Mouse (Mus musculus): ENCODE data around the gene Olfr1053. TPM values are rescaled to one million over a fixed set of nuclear protein-coding genes. Genes with fewer than 3 reads are reported as not detected.

The Olfr1053 gene
- not detected for polyA plus RNA-seq (2015; fragmentation: Illumina TruSeq; extraction: RNeasy Lipid Tissue Mini Kit (QIAGEN cat#74804); ENCODE audit: low read depth, low replicate concordance)

GRCm38 (mm10) chr2:86315184-86315583, at the start of gene Olfr1053:
Olfr1053 (minus strand) TSS chr2:86315284.

GRCm38 (mm10) chr2:86362369-86362768, 47.3 kb upstream of the Olfr1053 start, which contains the start of gene Olfr1056:
Olfr1056 (minus strand) TSS chr2:86362469.

GRCm38 (mm10) chr2:86350184-86350583, 35.1 kb upstream of the Olfr1053 start, which contains the start of gene Olfr1055:
Olfr1055 (minus strand) TSS chr2:86350284.

GRCm38 (mm10) chr2:86335333-86335732, 20.2 kb upstream of the Olfr1053 start, which contains the start of gene Olfr1054:
Olfr1054 (minus strand) TSS chr2:86335433.

GRCm38 (mm10) chr2:86292155-86292554, 22.9 kb downstream of the Olfr1053 start, which contains the start of gene Olfr1052:
Olfr1052 (plus strand) TSS chr2:86292455.

GRCm38 (mm10) chr2:86278988-86279387, 36.1 kb downstream of the Olfr1053 start, which contains the start of gene Olfr1051:
Olfr1051 (minus strand) TSS chr2:86279088.

Other genes with a start within 250 kb of the Olfr1053 start
- not detected for gene Olfr1036, start 241.3 kb downstream of the Olfr1053 start, polyA plus RNA-seq (2015; fragmentation: Illumina TruSeq; extraction: RNeasy Lipid Tissue Mini Kit (QIAGEN cat#74804); ENCODE audit: low read depth, low replicate concordance)
- gene Olfr1037, start 227.9 kb downstream of the Olfr1053 start, polyA plus RNA-seq (2015; fragmentation: Illumina TruSeq; extraction: RNeasy Lipid Tissue Mini Kit (QIAGEN cat#74804); ENCODE audit: low read depth, low replicate concordance) = not detected
- gene Olfr1039, start 179.4 kb downstream of the Olfr1053 start, polyA plus RNA-seq (2015; fragmentation: Illumina TruSeq; extraction: RNeasy Lipid Tissue Mini Kit (QIAGEN cat#74804); ENCODE audit: low read depth, low replicate concordance) = not detected
- gene Olfr1040, start 168.6 kb downstream of the Olfr1053 start, polyA plus RNA-seq (2015; fragmentation: Illumina TruSeq; extraction: RNeasy Lipid Tissue Mini Kit (QIAGEN cat#74804); ENCODE audit: low read depth, low replicate concordance) = not detected
- not detected for gene Olfr1042, start 153.4 kb downstream of the Olfr1053 start, polyA plus RNA-seq (2015; fragmentation: Illumina TruSeq; extraction: RNeasy Lipid Tissue Mini Kit (QIAGEN cat#74804); ENCODE audit: low read depth, low replicate concordance)
- not detected for gene Olfr1043, start 147.8 kb downstream of the Olfr1053 start, polyA plus RNA-seq (2015; fragmentation: Illumina TruSeq; extraction: RNeasy Lipid Tissue Mini Kit (QIAGEN cat#74804); ENCODE audit: low read depth, low replicate concordance)
- not detected for gene Olfr1044, start 137.5 kb downstream of the Olfr1053 start, polyA plus RNA-seq (2015; fragmentation: Illumina TruSeq; extraction: RNeasy Lipid Tissue Mini Kit (QIAGEN cat#74804); ENCODE audit: low read depth, low replicate concordance)
- gene Olfr52, start 129.6 kb downstream of the Olfr1053 start, polyA plus RNA-seq (2015; fragmentation: Illumina TruSeq; extraction: RNeasy Lipid Tissue Mini Kit (QIAGEN cat#74804); ENCODE audit: low read depth, low replicate concordance) = not detected
- not detected for gene Olfr1045, start 112.3 kb downstream of the Olfr1053 start, polyA plus RNA-seq (2015; fragmentation: Illumina TruSeq; extraction: RNeasy Lipid Tissue Mini Kit (QIAGEN cat#74804); ENCODE audit: low read depth, low replicate concordance)
- gene Olfr1046, start 96.0 kb downstream of the Olfr1053 start, polyA plus RNA-seq (2015; fragmentation: Illumina TruSeq; extraction: RNeasy Lipid Tissue Mini Kit (QIAGEN cat#74804); ENCODE audit: low read depth, low replicate concordance) = not detected
- not detected for gene Olfr1047, start 83.9 kb downstream of the Olfr1053 start, polyA plus RNA-seq (2015; fragmentation: Illumina TruSeq; extraction: RNeasy Lipid Tissue Mini Kit (QIAGEN cat#74804); ENCODE audit: low read depth, low replicate concordance)
- gene Olfr1048, start 75.0 kb downstream of the Olfr1053 start, polyA plus RNA-seq (2015; fragmentation: Illumina TruSeq; extraction: RNeasy Lipid Tissue Mini Kit (QIAGEN cat#74804); ENCODE audit: low read depth, low replicate concordance) = not detected
- gene Olfr1049, start 57.0 kb downstream of the Olfr1053 start, polyA plus RNA-seq (2015; fragmentation: Illumina TruSeq; extraction: RNeasy Lipid Tissue Mini Kit (QIAGEN cat#74804); ENCODE audit: low read depth, low replicate concordance) = not detected
- gene Olfr1051, start 36.2 kb downstream of the Olfr1053 start, polyA plus RNA-seq (2015; fragmentation: Illumina TruSeq; extraction: RNeasy Lipid Tissue Mini Kit (QIAGEN cat#74804); ENCODE audit: low read depth, low replicate concordance) = not detected
- not detected for gene Olfr1052, start 22.8 kb downstream of the Olfr1053 start, polyA plus RNA-seq (2015; fragmentation: Illumina TruSeq; extraction: RNeasy Lipid Tissue Mini Kit (QIAGEN cat#74804); ENCODE audit: low read depth, low replicate concordance)
- gene Olfr1054, start 20.1 kb upstream of the Olfr1053 start, polyA plus RNA-seq (2015; fragmentation: Illumina TruSeq; extraction: RNeasy Lipid Tissue Mini Kit (QIAGEN cat#74804); ENCODE audit: low read depth, low replicate concordance) = not detected
- gene Olfr1055, start 35.0 kb upstream of the Olfr1053 start, polyA plus RNA-seq (2015; fragmentation: Illumina TruSeq; extraction: RNeasy Lipid Tissue Mini Kit (QIAGEN cat#74804); ENCODE audit: low read depth, low replicate concordance) = not detected
- not detected for gene Olfr1056, start 47.2 kb upstream of the Olfr1053 start, polyA plus RNA-seq (2015; fragmentation: Illumina TruSeq; extraction: RNeasy Lipid Tissue Mini Kit (QIAGEN cat#74804); ENCODE audit: low read depth, low replicate concordance)
- gene Olfr1057, start 63.1 kb upstream of the Olfr1053 start, polyA plus RNA-seq (2015; fragmentation: Illumina TruSeq; extraction: RNeasy Lipid Tissue Mini Kit (QIAGEN cat#74804); ENCODE audit: low read depth, low replicate concordance) = not detected
- gene Olfr1058, start 73.3 kb upstream of the Olfr1053 start, polyA plus RNA-seq (2015; fragmentation: Illumina TruSeq; extraction: RNeasy Lipid Tissue Mini Kit (QIAGEN cat#74804); ENCODE audit: low read depth, low replicate concordance) = not detected
- not detected for gene Olfr1061, start 98.8 kb upstream of the Olfr1053 start, polyA plus RNA-seq (2015; fragmentation: Illumina TruSeq; extraction: RNeasy Lipid Tissue Mini Kit (QIAGEN cat#74804); ENCODE audit: low read depth, low replicate concordance)
- gene Olfr1062, start 111.5 kb upstream of the Olfr1053 start, polyA plus RNA-seq (2015; fragmentation: Illumina TruSeq; extraction: RNeasy Lipid Tissue Mini Kit (QIAGEN cat#74804); ENCODE audit: low read depth, low replicate concordance) = not detected
- gene Olfr1065, start 135.3 kb upstream of the Olfr1053 start, polyA plus RNA-seq (2015; fragmentation: Illumina TruSeq; extraction: RNeasy Lipid Tissue Mini Kit (QIAGEN cat#74804); ENCODE audit: low read depth, low replicate concordance) = not detected
- not detected for gene Olfr1066, start 141.0 kb upstream of the Olfr1053 start, polyA plus RNA-seq (2015; fragmentation: Illumina TruSeq; extraction: RNeasy Lipid Tissue Mini Kit (QIAGEN cat#74804); ENCODE audit: low read depth, low replicate concordance)
- not detected for gene Olfr228, start 172.1 kb upstream of the Olfr1053 start, polyA plus RNA-seq (2015; fragmentation: Illumina TruSeq; extraction: RNeasy Lipid Tissue Mini Kit (QIAGEN cat#74804); ENCODE audit: low read depth, low replicate concordance)
- not detected for gene Olfr1076, start 193.2 kb upstream of the Olfr1053 start, polyA plus RNA-seq (2015; fragmentation: Illumina TruSeq; extraction: RNeasy Lipid Tissue Mini Kit (QIAGEN cat#74804); ENCODE audit: low read depth, low replicate concordance)
- not detected for gene Olfr1079, start 227.2 kb upstream of the Olfr1053 start, polyA plus RNA-seq (2015; fragmentation: Illumina TruSeq; extraction: RNeasy Lipid Tissue Mini Kit (QIAGEN cat#74804); ENCODE audit: low read depth, low replicate concordance)
- not detected for gene Olfr1080, start 243.0 kb upstream of the Olfr1053 start, polyA plus RNA-seq (2015; fragmentation: Illumina TruSeq; extraction: RNeasy Lipid Tissue Mini Kit (QIAGEN cat#74804); ENCODE audit: low read depth, low replicate concordance)